Mouse (Mus musculus): ENCODE measurements at regions not wholly inside any gene's neighbourhood (a gene's known extent, or its start where the extent isn't known, plus 50 kb on each side); places are given as distances from the start of the nearest gene placed in this dataset.

DNA sequence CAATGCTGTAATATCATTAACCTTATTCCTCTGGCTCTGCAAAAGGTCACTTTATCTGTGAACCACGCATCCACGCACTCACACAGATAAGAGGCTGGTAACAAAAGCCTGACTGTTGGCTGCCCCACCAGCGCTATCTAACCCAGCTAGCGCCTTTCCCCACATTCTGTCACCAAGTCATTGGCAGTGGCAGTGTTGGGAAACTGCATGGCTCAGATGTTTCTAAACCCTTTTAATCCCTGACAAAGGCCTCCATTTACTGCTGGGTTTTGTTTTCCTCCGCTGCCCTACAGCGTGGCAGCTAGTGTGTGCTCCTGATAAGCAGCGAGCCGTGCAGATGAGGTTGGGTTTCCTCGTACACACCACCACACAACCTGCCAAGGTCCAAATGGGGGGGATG lies 55.7 kb downstream of the Id4 start:
- DNase-seq = no peak

DNA sequence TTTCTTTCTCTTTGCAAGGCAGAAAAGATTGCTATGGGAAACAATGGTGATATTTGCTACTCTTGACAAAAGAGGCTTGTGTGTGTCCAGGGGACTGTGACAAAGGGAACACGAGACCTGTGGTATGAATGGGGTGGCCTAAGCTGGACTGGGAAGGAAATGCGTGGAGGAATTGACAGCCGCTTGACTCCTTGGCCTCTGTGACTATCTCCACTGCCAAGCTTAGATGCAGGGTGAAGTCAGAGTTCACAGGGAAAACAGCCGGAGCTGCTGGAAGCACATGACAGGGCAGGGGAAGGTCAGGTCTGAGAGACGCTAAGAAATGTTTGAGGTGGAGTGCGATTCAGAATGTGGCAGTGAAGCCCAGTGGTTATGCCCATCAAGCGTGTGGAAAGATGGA lies 56.4 kb downstream of the Id4 start:
- DNase-seq = no peak

DNA sequence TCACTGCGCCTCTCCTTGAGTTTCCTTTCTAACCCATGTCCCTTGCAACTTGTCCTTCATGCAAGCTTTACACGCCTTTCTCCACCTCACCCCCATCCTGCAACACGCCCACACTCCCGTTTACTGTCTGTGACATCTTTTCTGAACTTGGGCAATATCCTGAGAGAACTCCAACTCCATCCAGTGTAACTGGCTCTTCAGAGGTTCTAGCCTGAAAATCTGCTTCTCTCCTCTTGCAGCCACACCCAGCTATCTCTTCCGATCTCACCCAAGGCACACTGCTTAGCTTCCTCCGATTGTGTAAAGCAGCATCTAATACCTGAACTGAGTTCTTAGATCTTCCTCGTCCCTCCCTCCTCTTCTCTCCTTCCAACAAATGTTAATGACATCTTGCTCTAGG lies 58.0 kb downstream of the Id4 start:
- no peak for DNase-seq

DNA sequence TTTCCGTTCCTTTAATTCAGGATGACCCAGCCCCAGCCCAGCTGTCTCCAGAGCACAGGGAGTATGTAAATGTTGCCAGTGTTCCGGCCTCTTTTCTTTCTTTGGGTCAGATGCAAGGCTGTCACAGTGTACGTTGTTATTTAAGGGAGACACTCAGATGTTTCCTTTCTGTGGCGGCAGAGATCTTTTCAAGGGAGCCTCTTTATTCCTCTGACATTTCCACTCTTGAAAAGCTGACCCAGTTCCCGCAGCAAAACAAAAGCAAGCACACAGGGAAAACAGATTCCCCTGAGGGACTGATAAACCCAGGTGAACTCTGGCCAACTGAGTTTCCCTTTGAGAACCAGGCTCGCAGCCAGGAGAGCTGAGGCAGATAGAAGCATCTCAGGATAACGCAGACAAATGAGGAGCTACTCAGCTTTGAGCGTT lies 63.3 kb downstream of the Id4 start:
- peak; percentile 24 to 30 for DNase-seq

DNA sequence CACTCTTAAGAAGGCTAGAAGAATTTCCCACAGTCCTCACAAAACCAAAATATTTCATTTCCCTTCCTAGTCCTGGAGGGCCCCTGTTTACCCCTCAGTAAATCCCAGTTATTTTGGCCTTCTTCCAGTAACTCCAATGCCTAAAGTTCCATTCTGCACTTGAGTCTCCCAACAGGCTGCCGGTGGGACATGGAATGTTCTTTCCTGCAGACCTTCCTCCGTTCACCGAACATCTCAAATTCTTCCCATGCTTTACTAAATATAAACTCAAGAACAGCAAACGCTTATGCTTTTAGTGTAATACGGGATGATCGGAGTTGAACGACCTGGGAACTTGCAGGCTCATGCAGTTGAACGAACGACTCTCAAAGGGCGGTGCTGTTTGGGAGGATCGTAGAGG lies 69.6 kb downstream of the Id4 start:
- no peak for DNase-seq

DNA sequence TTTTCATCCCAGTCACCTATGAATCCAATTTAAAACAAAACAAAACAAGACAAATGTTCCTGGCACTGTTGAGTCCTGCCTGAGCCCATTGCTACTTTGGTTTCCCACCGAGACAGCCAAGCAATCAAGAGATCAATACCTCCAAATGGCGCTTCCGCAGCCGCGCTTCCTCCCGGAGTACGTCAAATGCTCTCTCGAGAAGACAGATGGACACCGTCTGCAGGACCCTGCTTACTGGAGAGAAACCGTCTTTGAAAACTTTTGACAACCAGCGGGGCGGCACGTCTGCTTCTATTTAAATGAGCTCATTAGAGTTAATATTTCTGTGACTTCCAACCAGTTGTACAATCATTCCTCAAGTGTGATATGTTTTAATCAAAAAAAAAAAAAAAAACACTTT lies 75.1 kb downstream of the Id4 start:
- DNase-seq = no peak

DNA sequence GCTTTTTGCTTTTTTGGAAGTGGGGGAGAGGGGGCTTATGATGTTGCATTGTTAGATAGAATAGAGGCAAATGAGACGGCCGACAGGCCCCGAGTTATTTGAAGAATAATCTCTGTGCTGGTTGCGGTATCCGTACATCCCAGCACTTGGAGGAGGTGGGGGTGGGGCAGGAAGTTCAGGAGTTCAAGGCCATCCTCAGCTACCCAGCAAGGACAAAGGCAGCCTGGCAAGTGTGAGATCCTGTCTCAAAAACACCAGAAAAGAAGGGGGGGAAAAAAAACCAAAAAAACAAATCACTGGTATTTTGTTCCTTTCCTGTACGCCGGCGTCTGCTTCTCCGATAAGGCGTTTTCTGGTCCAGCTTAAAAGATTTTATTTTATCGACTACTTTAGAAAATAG lies 75.6 kb downstream of the Id4 start:
- DNase-seq = no peak

DNA sequence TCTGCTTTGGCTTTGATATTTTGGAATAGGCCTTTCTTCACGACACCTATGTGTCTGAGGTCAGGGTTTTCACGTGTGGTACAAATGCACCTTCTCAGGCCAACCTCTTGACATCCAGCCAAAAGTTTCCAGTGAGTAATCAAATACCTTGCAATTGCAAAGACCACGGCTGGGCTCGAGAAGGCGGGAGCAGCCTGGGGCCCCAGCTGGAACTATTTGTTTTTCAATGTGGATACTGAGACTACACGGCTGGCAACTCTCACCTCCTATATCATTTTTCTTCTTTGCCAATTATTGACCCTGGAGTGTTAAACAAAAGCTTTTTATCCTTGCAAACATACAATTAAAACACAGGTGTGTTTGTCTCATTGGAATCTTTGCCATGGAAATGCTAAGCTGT lies 77.5 kb downstream of the Id4 start:
- DNase-seq = no peak

DNA sequence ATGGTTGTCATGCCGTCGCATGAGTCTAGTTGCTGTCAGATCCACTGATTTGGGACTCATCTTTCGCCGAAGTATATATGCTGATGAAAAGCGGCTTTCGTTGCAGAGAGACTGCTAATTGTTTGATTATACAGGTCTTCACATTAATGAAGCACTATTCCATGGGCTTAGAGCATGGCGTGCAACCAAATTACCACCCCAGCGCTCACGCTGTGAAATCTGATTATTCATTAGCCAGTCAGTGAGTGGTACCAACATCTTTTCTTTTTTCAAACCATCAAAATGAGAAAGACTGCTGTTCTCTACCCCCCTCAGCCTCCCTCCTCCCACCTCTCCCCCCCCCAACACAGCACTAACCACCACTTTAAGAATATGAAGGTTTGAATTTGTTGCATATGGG lies 89.1 kb downstream of the Id4 start:
- DNase-seq = no peak

DNA sequence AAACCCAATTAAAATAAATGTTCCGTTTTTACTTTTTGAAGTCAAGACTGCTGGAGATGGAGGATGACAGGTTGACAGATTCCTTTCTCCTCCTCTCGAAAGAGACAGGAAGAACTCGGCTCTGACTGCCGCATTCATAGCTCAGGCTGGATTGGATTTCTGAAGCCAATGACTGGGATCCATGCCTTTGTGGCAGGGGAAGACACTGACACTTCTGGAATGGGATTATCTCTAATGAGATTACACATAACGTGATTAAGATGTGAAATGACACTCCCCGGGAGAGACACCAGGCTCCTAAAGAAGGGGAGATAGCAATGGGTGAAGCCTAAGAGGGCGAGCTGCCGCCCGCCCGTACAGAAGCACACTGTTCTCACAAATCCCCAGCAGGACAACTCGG lies 89.9 kb downstream of the Id4 start:
- DNase-seq = no peak

DNA sequence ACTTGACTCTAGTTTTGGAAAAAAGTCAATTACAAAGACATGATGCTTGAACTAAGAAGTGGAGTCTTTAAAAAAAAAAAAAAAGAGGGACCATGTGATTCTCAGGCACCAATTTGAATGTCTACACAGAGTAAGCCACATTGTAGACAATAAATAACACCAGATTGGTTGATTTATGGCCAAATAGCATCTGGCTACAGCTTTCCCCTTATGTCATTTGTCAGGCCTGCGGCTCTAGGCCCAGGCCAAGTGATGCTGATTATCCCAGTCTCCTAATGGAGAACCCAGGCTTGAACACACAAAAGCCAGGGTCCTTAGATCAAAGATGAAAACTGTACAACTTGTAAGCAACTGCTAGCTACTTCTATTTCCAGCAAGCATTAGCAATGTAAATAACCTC lies 96.1 kb downstream of the Id4 start:
- DNase-seq = peak; percentile 15 to 55

DNA sequence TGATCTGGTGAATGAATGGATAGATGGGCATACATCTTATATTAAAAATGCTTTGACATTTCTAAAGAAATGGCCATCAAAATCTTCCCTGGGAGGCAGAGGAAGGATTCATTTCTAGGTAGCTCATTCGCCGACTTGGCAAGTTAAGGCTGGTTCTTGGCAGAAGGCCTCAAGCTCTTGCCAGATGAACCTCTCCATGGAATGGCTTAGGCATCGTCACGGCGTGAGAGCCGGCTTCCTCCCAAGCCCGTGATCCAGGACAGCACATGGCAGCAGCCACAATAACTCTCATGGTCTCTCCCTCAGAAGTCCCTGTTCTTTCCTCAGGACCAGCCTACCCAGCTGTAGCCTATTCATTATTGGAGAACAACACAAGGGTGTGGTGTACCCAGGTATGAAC lies 96.6 kb downstream of the Id4 start:
- DNase-seq = peak; percentile 91 to 92

DNA sequence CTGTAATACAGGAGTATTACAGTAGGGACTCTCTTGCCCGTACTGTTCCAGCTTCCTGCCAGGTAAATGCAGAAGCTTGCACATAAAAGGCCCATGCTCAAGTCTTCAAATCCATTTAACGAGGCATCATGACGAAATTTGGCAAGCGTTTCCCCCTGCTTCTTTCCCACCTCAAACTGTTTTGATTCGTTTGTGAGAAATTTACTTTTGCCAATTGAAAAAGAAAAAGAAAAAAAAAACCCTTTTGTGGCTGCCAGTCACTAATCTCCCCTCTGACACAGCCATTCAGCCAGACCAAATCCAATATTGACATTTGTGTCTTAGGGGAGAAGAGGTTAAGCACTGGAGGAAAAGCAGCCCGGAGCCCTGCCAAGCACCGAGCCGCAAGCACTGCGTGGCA lies 110.0 kb downstream of the Id4 start:
- no peak for DNase-seq

DNA sequence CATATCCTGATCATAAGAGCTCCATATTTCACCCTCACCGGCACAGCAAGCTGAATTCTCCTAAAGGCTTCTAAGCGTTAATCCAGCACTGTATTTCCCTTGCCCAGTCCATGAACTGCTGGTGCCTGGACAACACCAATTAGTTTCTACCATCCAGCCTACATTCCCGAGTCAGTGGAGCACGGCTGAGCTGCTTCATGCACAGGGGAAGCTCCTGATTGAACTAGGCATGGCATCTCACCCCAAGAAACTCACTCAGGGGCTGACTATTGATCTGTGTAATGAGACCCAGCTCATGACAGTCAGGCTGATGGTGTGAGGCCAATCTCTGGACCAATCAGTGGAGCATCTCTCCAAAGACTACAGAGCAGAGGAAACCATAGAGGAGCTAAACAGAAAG lies 115.4 kb downstream of the Id4 start:
- no peak for DNase-seq

DNA sequence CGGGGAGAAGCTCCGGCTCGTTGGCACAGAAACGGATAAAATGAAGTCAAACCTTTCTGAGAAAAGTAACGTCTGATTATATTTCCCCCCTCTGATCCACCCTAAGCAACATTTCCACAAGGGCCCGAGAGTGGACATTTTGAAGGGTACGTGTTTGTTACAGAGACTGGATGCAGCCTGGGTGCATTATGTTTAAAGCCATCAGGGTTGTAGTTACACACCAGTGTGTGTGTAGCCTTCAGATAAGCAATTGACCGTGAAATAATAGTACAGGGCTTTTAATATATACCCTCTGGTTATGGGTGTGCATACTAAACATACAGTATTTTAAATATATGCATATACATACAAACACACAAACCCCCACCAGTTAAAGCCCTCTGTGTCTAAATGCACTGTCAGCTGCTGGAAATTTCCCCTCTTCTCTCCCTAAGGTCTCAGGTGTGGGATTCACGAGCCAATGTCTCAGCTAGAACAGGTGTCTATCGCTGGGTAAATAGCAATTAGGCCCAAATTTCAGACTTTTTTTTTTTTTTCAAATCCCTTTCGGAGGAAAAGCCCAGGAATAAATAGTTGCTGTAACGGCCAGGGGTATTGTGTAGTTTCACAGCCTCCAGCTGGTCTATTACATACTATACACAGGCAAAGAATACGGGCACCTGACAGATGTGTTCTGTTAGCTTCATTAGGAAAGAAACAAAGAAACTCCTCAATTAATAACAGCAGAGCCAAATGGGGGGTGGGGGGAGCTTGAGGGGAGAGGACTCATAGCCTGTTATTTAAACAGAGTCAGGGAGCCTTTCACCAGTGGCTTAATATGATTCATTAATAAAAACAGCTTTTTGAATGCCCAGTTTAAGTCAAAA lies 122.8 kb downstream of the Id4 start:
- DNase-seq = no peak

DNA sequence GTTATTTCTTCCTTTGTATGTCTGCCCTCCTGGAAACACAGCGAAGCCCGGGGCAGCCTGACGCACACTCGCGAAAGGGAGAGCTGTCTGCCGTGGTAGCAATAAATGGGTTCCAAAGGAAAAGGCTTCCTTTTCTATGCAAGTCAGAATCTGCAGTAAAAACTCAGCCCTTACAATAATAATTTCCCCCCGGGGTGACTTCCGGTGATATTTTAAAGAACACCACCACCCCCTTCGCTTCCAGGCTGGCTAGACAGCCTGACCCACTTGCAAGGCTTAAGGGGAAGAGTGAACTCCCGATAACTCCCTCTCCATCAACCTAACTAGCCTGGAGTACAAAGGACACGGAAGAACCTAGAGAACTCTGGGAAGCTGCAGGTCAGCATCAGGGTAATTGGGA lies 123.9 kb downstream of the Id4 start:
- no peak for DNase-seq

DNA sequence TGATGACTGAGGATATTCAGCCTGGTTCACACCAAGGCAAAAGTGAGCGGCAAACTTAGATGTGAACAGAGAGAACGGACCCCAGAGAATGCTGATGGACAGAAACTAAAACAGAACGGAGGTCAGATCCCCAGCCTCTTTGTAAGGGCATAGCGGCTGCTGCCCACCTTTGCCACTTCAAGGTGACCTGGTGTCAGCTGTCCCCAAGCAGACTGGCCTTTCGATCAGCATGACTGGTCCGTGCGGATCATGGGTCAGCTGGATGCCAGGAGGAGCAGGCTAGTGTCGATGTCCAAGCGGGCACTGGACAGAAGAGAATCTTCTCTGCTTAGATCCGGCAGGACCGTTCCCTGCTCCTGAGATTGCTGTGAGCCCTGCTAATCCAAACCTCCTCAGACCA lies 122.1 kb downstream of the Zfp169 start:
- no peak for DNase-seq

DNA sequence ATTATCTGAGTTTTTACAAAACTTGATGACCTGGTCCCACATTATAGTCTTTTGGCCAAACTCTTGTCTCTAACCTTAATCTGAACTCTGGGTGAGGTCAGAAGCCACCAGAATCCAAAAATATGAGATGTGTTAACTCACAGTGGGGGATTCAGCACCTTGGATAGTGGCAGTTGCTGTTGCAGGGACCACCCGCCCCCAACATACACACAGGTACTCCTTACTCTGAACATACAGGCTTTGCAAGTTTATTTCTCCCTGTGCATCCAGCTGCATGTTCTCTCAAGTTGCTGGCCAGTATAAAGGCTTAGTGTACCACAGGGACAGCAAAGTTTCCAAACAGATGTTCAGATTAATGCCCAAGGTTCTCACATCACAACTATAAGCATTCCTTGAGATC lies 115.5 kb downstream of the Zfp169 start:
- no peak for DNase-seq

DNA sequence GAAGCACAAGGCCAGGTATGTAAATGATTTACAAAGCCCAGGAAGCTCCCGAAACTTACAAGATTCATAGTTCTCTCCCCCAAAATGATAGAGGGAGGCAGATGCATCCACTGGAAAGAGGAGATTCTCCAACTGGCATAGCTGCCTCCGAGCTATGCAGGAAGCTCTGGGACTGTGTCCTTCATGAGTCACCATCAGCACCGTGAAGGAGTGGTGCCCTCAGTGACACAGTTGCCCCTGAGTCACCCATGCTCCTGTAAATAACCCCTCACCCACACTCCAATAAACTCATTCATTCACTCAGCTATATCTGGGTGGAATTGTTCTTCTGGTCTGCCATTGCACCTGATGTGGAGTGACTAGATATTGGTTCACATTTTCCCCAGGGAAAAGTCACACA lies 114.6 kb downstream of the Zfp169 start:
- DNase-seq = no peak

DNA sequence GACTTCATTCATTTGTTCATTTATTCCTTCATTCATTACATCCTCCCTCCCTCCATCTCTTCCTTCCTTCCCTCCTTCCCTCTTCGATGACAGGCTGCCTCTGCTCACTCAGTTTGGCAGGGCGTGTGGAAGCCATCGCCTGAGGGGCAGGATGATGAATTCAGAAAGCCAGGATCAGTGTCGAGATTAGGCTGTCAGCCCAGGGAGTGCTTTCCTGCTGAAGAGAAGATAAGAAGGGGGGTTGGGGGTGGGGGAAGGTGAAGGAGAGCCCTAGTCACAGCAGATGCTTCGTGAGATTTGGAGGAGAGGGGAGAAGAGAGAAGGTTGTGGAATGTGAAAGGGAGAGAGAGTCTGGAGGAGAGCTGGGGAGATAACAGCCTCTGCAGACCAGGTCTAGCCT lies 110.9 kb downstream of the Zfp169 start:
- peak in 1 of 2 experiments; percentile 12 for DNase-seq

DNA sequence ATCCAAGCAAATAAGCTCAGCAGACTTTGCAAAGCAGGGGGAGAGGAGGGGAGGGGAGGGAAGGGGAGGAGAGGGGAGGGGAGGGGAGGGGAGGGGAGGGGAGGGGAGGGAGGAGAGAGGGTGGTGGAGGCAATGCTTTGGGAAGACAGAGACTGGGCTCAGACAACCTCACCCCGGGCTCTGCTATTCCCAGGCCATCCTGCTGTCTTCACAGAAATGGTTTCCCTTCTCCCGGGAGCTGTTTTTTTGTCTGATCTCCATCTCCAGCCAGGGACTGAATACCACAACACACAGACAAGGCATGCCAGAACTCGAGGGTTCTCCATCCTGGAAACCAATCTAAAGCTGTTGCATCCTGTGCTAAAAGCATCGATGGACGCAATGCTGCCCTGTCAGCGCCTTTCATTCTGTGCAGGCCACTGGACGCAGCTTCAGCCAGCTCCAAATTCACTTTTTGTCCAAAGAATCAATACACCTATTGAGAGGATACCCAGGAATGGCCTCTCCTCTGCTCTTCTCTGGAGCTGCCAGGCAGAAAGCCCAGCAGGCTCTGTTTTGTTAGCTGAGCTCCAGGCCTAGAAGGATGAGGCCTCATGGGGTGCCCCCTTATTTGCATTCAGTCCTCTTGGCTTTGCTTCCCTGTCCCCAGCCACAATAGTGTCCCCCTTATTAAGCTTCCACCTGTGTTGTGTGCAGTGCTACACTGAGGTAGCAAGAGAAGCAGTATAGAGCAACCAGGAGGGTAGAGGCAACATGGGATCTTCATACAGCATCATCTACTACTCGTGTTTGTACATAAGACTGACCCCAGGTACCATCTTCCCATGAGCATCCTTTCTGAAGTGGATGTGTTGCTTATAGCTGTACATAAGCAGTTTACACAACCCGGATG lies 90.6 kb downstream of the Zfp169 start:
- peak in 1 of 2 experiments; percentile 3 for DNase-seq

DNA sequence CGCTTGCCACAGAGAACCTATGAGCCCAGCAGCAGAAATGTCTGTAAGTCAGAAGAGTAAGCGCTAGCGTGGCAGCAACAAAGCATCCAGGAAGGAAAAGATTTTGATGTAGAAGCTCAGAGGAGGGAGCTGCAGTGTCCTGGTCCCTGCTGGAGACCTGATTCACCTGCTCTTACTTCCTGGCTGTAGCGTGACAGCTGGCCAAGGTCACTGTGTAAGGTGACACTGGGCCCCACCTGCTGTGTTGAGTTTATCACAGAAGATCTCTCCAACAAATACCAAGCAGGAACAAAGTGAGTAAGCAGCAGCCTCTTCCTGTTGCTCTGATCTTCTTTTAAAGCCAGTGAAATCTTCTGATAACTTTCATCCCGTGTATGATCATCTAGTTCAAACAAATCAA lies 86.4 kb downstream of the Zfp169 start:
- DNase-seq = no peak

DNA sequence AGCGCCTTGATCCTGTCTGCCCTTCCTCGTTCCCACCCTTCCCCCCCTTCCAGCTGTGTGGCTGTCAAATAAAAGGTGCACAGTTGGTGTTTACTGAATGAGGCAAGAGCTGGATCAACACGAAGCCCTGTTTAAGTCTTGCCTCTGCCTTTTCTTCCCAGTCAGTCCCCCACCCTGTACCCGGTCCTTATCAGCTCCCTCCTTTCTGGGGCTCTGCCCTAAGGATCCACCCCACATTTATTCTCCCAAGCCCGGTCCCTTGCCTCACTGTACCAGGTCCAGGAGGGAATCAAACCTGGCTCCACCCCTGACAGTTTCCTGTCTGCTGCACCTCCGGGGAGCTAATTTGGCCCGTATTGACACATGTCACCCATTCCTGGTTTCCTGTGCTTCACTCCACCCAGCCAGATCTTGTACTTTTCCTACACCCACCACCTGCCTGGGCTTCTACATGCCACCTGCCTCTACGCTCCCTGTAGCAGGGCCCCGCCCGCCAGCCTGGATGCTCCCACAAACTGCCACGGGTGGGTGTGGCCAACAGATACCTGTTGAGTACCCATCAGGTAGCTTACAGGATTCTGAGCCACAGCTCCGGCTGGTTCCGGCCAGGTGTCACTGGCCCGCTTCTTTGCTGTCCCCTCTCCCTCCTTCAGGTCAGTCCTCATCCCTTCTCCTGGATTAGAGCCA lies 76.4 kb downstream of the Zfp169 start:
- no peak for DNase-seq

Data from cerebellum, postnatal 14 days (tissue).